In the genomic region with DNA sequence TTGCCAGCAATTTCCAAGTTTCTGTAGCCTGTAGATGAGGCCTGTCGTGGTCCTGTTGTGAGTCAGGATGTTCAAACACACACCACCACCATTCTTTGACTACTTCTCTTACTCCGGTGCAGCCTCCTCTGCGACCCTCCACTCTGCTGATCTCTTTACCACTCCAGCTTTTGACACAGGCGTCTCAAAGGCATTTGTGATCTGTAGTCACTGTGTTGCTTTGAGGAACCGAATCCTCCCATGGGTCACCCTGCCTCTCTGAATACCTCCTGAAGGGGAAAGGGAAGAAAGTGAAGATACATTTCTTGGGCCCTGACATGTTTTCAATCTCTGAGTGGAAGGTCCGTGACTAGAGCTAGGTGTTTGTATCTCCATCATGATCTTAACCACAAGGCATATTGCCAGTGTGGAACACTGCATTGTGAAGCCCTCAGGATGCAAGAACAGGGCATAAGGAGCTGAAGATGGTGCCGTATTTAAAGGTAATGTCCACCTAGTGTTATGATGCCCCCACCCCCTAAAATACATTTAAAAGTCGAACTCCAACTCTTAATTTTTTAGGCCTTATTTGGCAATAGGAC, we compare ENCODE assay signal across 10 mouse cellular contexts. TPM values are rescaled to one million over a fixed set of nuclear protein-coding genes. Genes with fewer than 3 reads are reported as not detected.
DNase-seq lines count a peak whose midpoint lies in the region; ATAC-seq and TF ChIP-seq lines count a peak whose summit lies in the region.
"Had no signal": no experiment of that assay in that cellular context is flagged by ENCODE, and none has a peak within 500 bp of the region (broad histone marks: within the 10 kb centered on the region; RNA-seq: fewer than 3 reads in every experiment).

No protein-coding gene starts in this region.

- H3K4me3 ChIP-seq in heart, embryonic 15.5 days: peak overlapping the region; percentile 77; the same call in 1 of the 2 replicates
- H3K4me3 ChIP-seq in E14TG2a.4 (replicated peaks; ENCODE audit: low read length): peak overlapping the region; percentile 97; the same call in 1 of the 2 replicates
- H3K4me3 ChIP-seq in embryonic facial prominence, embryonic 14.5 days (ENCODE audit: low read depth, low read length): no peak overlapping the region; the same call in 1 of the 2 replicates
- H3K4me3 ChIP-seq in liver, embryonic 15.5 days (replicated peaks): peak overlapping the region; percentile 89

- H3K36me3 ChIP-seq in heart, embryonic 15.5 days: peaks cover 15% of the 10 kb centered on the region
- peaks cover 79% of the 10 kb centered on the region for H3K36me3 ChIP-seq in E14TG2a.4 (ENCODE audit: insufficient read depth, low read length)
- H3K36me3 ChIP-seq in embryonic facial prominence, embryonic 14.5 days (ENCODE audit: control insufficient read depth, insufficient read depth, low read length): peaks cover 39% of the 10 kb centered on the region
- H3K36me3 ChIP-seq in liver, embryonic 15.5 days (replicated peaks): peaks cover 49% of the 10 kb centered on the region

- ATAC-seq in heart, embryonic 15.5 days (replicated peaks; ENCODE audit: insufficient number of reproducible peaks, insufficient read depth, low FRiP score, low read depth): no peak
- no peak for ATAC-seq in embryonic facial prominence, embryonic 14.5 days (ENCODE audit: low read depth)
- ATAC-seq in liver, embryonic 15.5 days (ENCODE audit: insufficient read depth): no peak

- no peak for TF ChIP-seq CTCF in E14TG2a.4 (conservative IDR thresholded peaks at IDR 0.05; ENCODE audit: low read length)

- 86% methylated on average over 8 of the region's 8 CpGs for WGBS in heart, embryonic 15.5 days
- WGBS in embryonic facial prominence, embryonic 14.5 days: 87% methylated on average over 8 of the region's 8 CpGs
- 80% methylated on average over 8 of the region's 8 CpGs for WGBS in liver, embryonic 15.5 days (ENCODE audit: insufficient replicate concordance)

- DNase-seq in heart, postnatal 4 days: no peak
- no peak for DNase-seq in embryonic facial prominence, embryonic 14.5 days (ENCODE audit: low spot score)
- DNase-seq in cerebellum, adult 8-10 months: no peak
- no peak for DNase-seq in cerebellum, adult 11-12 months
- DNase-seq: lung, postnatal 36 days; thymus, postnatal 4 days had no signal

- H3K4me2 ChIP-seq in heart, embryonic 15.5 days: peak overlapping the region; percentile 71; the same call in 1 of the 2 replicates
- peak overlapping the region; percentile 82 for H3K4me2 ChIP-seq in embryonic facial prominence, embryonic 14.5 days (ENCODE audit: low read depth, low read length)
- H3K4me2 ChIP-seq in liver, embryonic 15.5 days: peak overlapping the region; percentile 90

- peak overlapping the region; percentile 80; the same call in 1 of the 2 replicates for H3K9ac ChIP-seq in heart, embryonic 15.5 days
- H3K9ac ChIP-seq in embryonic facial prominence, embryonic 14.5 days (ENCODE audit: low read depth, low read length): no peak overlapping the region
- H3K9ac ChIP-seq in liver, embryonic 15.5 days: no peak overlapping the region

- H3K27ac ChIP-seq in heart, embryonic 15.5 days: no peak overlapping the region
- H3K27ac ChIP-seq in embryonic facial prominence, embryonic 14.5 days (replicated peaks; ENCODE audit: low read depth, low read length): no peak overlapping the region
- H3K27ac ChIP-seq in liver, embryonic 15.5 days (replicated peaks): no peak overlapping the region

- peaks cover 40% of the 10 kb centered on the region for H3K4me1 ChIP-seq in heart, embryonic 15.5 days (replicated peaks)
- peaks cover 73% of the 10 kb centered on the region for H3K4me1 ChIP-seq in E14TG2a.4 (replicated peaks; ENCODE audit: low read depth, low read length)
- peaks cover 10% of the 10 kb centered on the region for H3K4me1 ChIP-seq in embryonic facial prominence, embryonic 14.5 days (ENCODE audit: control insufficient read depth, insufficient read depth, low read length)
- peaks cover 41% of the 10 kb centered on the region for H3K4me1 ChIP-seq in liver, embryonic 15.5 days (replicated peaks)

- no peaks in the 10 kb centered on the region for H3K27me3 ChIP-seq in heart, embryonic 15.5 days
- H3K27me3 ChIP-seq in E14TG2a.4 (ENCODE audit: insufficient read depth, low read length): no peaks in the 10 kb centered on the region
- H3K27me3 ChIP-seq in embryonic facial prominence, embryonic 14.5 days (replicated peaks; ENCODE audit: control insufficient read depth, insufficient read depth, low read length): no peaks in the 10 kb centered on the region
- no peaks in the 10 kb centered on the region for H3K27me3 ChIP-seq in liver, embryonic 15.5 days

- H3K9me3 ChIP-seq in heart, embryonic 15.5 days (replicated peaks): no peaks in the 10 kb centered on the region
- no peaks in the 10 kb centered on the region for H3K9me3 ChIP-seq in E14TG2a.4 (ENCODE audit: low read length)
- H3K9me3 ChIP-seq in embryonic facial prominence, embryonic 14.5 days (ENCODE audit: control insufficient read depth, low read length): no peaks in the 10 kb centered on the region
- H3K9me3 ChIP-seq in liver, embryonic 15.5 days (replicated peaks): no peaks in the 10 kb centered on the region
- H3K9me3 ChIP-seq: G1E had no signal

RNA-seq across cellular contexts. Expression of gene Higd2a, which starts 1.9 kb away (rescaled TPM):
- 246 and 315 TPM in 2 replicates for polyA plus RNA-seq in heart, embryonic 15.5 days (2015; fragmentation: Nextera tagmentation; extraction: Ambion mirVana)
- 100 to 1,000 TPM; 224 to 238 TPM for total RNA-seq in heart, postnatal 4 days (2021)
- 163 and 165 TPM in 2 replicates for polyA plus RNA-seq in embryonic facial prominence, embryonic 14.5 days (2014; fragmentation: Nextera tagmentation; extraction: Ambion mirVana)
- 94.3 and 106 TPM in 2 replicates for polyA plus RNA-seq in liver, embryonic 15.5 days (2015; fragmentation: Nextera tagmentation; extraction: Ambion mirVana)

RNA-seq across cellular contexts. Expression of gene Nop16, which starts 2.0 kb away (rescaled TPM):
- polyA plus RNA-seq in heart, embryonic 15.5 days (2015; fragmentation: Nextera tagmentation; extraction: Ambion mirVana): 45.5 and 52.0 TPM in 2 replicates
- 10 to 100 TPM; 21.8 to 21.9 TPM for total RNA-seq in heart, postnatal 4 days (2021)
- 42.7 and 51.6 TPM in 2 replicates for polyA plus RNA-seq in embryonic facial prominence, embryonic 14.5 days (2014; fragmentation: Nextera tagmentation; extraction: Ambion mirVana)
- 43.2 and 47.0 TPM in 2 replicates for polyA plus RNA-seq in liver, embryonic 15.5 days (2015; fragmentation: Nextera tagmentation; extraction: Ambion mirVana)

RNA-seq across cellular contexts. Expression of gene Arl10, which starts 17.1 kb away (rescaled TPM):
- 16.4 and 21.1 TPM in 2 replicates for polyA plus RNA-seq in heart, embryonic 15.5 days (2015; fragmentation: Nextera tagmentation; extraction: Ambion mirVana)
- 10 to 100 TPM; 13.3 to 13.7 TPM for total RNA-seq in heart, postnatal 4 days (2021)
- 18.8 and 22.1 TPM in 2 replicates for polyA plus RNA-seq in embryonic facial prominence, embryonic 14.5 days (2014; fragmentation: Nextera tagmentation; extraction: Ambion mirVana)
- polyA plus RNA-seq in liver, embryonic 15.5 days (2015; fragmentation: Nextera tagmentation; extraction: Ambion mirVana): 7.0 and 8.2 TPM in 2 replicates

RNA-seq across cellular contexts. Expression of gene Cltb, which starts 19.3 kb away (rescaled TPM):
- polyA plus RNA-seq in heart, embryonic 15.5 days (2015; fragmentation: Nextera tagmentation; extraction: Ambion mirVana): 47.1 and 55.7 TPM in 2 replicates
- 10 to 100 TPM; 90.0 to 96.8 TPM for total RNA-seq in heart, postnatal 4 days (2021)
- 40.2 and 48.1 TPM in 2 replicates for polyA plus RNA-seq in embryonic facial prominence, embryonic 14.5 days (2014; fragmentation: Nextera tagmentation; extraction: Ambion mirVana)
- polyA plus RNA-seq in liver, embryonic 15.5 days (2015; fragmentation: Nextera tagmentation; extraction: Ambion mirVana): 35.6 and 40.4 TPM in 2 replicates

RNA-seq across cellular contexts. Expression of gene 4833439L19Rik, which starts 26.6 kb away (rescaled TPM):
- 111 and 124 TPM in 2 replicates for polyA plus RNA-seq in heart, embryonic 15.5 days (2015; fragmentation: Nextera tagmentation; extraction: Ambion mirVana)
- 10 to 100 TPM; 83.7 to 87.2 TPM for total RNA-seq in heart, postnatal 4 days (2021)
- 124 and 134 TPM in 2 replicates for polyA plus RNA-seq in embryonic facial prominence, embryonic 14.5 days (2014; fragmentation: Nextera tagmentation; extraction: Ambion mirVana)
- 48.5 and 49.7 TPM in 2 replicates for polyA plus RNA-seq in liver, embryonic 15.5 days (2015; fragmentation: Nextera tagmentation; extraction: Ambion mirVana)
